Mouse (Mus musculus) stomach, embryonic 15.5 days (tissue): ENCODE measurements around the gene Atp5g1. TPM values are rescaled to one million over a fixed set of nuclear protein-coding genes. Genes with fewer than 3 reads are reported as not detected.

Experiments
- ATAC-seq: fragments of 200-750 bp; cut with Nextera tagmentation; 2 replicates; pipeline ENCODE4 v1.8.0; 2017; ENCODE audit warnings: low read depth, moderate number of reproducible peaks, moderate TSS enrichment; ENCODE audit not compliant: insufficient read depth, low FRiP score
- H3K27ac ChIP-seq: fragments of 300-500 bp; sonication (generic); 2 replicates; pipeline ENCODE4 v1.5.1; 2015; ENCODE audit warnings: mild to moderate bottlenecking, inconsistent platforms
- H3K27me3 ChIP-seq: fragments of 300-500 bp; sonication (generic); replicated peaks from 2 replicates; pipeline ENCODE4 v1.6.1; 2015; ENCODE audit warnings: inconsistent platforms
- H3K36me3 ChIP-seq: fragments of 300-500 bp; sonication (generic); 2 replicates; pipeline ENCODE4 v1.6.1; 2015; ENCODE audit warnings: inconsistent platforms
- H3K4me1 ChIP-seq: fragments of 300-500 bp; sonication (generic); 2 replicates; pipeline ENCODE4 v1.6.1; 2015; ENCODE audit warnings: inconsistent platforms
- H3K4me2 ChIP-seq: fragments of 300-500 bp; sonication (generic); 2 replicates; pipeline ENCODE4 v1.6.1; 2015; ENCODE audit warnings: mild to moderate bottlenecking, inconsistent platforms
- H3K4me3 ChIP-seq: fragments of 300-500 bp; sonication (generic); replicated peaks from 2 replicates; pipeline ENCODE4 v1.5.1; 2015; ENCODE audit warnings: inconsistent platforms
- H3K9ac ChIP-seq: fragments of 300-500 bp; sonication (generic); 2 replicates; pipeline ENCODE4 v1.6.1; 2015; ENCODE audit warnings: inconsistent platforms
- H3K9me3 ChIP-seq: fragments of 300-500 bp; sonication (generic); 2 replicates; pipeline ENCODE4 v1.6.1; 2016; ENCODE audit warnings: inconsistent platforms
- WGBS: fragments of 180-500 bp; shearing (Covaris S2); methylation state at CpG from one replicate; pipeline ENCODE4 v1.1.7; 2015; 5-methylcytosine and 5-hydroxymethylcytosine counted together
- polyA plus RNA-seq: library from polyadenylated mRNA; unstranded; fragments of >200 nt; fragmentation: Nextera tagmentation; extraction: Ambion mirVana; gene quantifications from 2 replicates; pipeline ENCODE4 v1.2.1, GENCODE M21; 2015

Atp5g1 gene
- polyA plus RNA-seq, 1 experiment from 2014 or later = 882 TPM

DNA sequence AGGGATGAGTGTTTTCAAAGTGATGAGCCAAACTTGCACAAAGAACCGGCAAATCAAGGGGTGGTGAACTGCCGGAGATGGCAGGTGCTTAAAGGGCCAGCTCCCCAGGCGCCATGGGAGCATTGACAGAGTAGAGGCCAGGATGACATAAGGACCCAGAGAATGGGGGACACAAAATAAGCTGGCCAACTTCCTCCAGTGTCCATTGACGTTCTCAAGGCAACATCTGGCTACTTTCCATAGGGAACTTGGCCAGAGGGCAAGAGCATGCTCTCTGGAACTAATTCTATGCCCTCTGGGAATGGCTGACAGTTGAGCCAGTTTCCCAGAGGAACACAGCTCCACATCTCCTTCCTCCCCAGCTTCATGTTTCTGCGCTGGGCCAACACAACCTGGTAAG is 7.2 kb downstream of the Atp5g1 start:
- Histone ChIP-seq H3K4me1 (peaks cover 2% of the 10 kb centered on the region; the same call in 1 of the 2 replicates), H3K9ac (no peak overlapping the region), H3K27ac (no peak overlapping the region), H3K9me3 (no peaks in the 10 kb centered on the region), H3K4me3 (no peak overlapping the region), H3K27me3 (no peaks in the 10 kb centered on the region), H3K4me2 (no peak overlapping the region), H3K36me3 (peaks cover 5% of the 10 kb centered on the region; the same call in 1 of the 2 replicates)
- 75% methylated on average over 5 of the region's 5 CpGs for WGBS
- ATAC-seq = no peak

GRCm38 (mm10) chr11:96065215-96065911 is 10.1 kb downstream of the Atp5g1 start, which contains the start of gene Ube2z:
Gene Ube2z (minus strand): TSS chr11:96065388.
- no peaks in the 10 kb centered on the region for H3K27me3 ChIP-seq
- peak within 1 kb of the TSS; percentile 57 for H3K4me2 ChIP-seq
- H3K27ac ChIP-seq = peak within 1 kb of the TSS; percentile 88
- H3K9me3 ChIP-seq = no peaks in the 10 kb centered on the region
- peaks cover 8% of the 10 kb centered on the region for H3K36me3 ChIP-seq
- peak within 1 kb of the TSS; percentile 85 for H3K9ac ChIP-seq
- ATAC-seq = peak; percentile 98
- WGBS = 4% methylated on average over 50 of the region's 50 CpGs
- H3K4me3 ChIP-seq = peak within 1 kb of the TSS; percentile 97
- peaks cover 11% of the 10 kb centered on the region; the same call in 1 of the 2 replicates for H3K4me1 ChIP-seq

- peak overlapping the region; percentile 57 for H3K4me2 ChIP-seq
- H3K4me1 ChIP-seq = peaks cover 11% of the 10 kb centered on the region; the same call in 1 of the 2 replicates
- peak; percentile 59 for ATAC-seq
- peak overlapping the region; percentile 85 for H3K9ac ChIP-seq
- peaks cover 9% of the 10 kb centered on the region for H3K36me3 ChIP-seq
- H3K27ac ChIP-seq = peak overlapping the region; percentile 88
- 0% methylated on average over 45 of the region's 64 CpGs for WGBS
- no peaks in the 10 kb centered on the region for H3K9me3 ChIP-seq
- H3K4me3 ChIP-seq = peak overlapping the region; percentile 97
- H3K27me3 ChIP-seq = no peaks in the 10 kb centered on the region
These were observed 10.8 kb downstream of the Atp5g1 start for GRCm38 (mm10) chr11:96064521-96065214.

- 87% methylated on average over 4 of the region's 4 CpGs for WGBS
- peaks cover 35% of the 10 kb centered on the region for H3K36me3 ChIP-seq
- no peaks in the 10 kb centered on the region for H3K27me3 ChIP-seq
- ATAC-seq = no peak
- no peak overlapping the region for H3K27ac ChIP-seq
- H3K4me3 ChIP-seq = no peak overlapping the region
- no peaks in the 10 kb centered on the region for H3K9me3 ChIP-seq
- H3K4me2 ChIP-seq = no peak overlapping the region
- H3K9ac ChIP-seq = no peak overlapping the region
- peaks cover 9% of the 10 kb centered on the region; the same call in 1 of the 2 replicates for H3K4me1 ChIP-seq
These were observed 17.2 kb downstream of the Atp5g1 start for GRCm38 (mm10) chr11:96058309-96058708.

DNA sequence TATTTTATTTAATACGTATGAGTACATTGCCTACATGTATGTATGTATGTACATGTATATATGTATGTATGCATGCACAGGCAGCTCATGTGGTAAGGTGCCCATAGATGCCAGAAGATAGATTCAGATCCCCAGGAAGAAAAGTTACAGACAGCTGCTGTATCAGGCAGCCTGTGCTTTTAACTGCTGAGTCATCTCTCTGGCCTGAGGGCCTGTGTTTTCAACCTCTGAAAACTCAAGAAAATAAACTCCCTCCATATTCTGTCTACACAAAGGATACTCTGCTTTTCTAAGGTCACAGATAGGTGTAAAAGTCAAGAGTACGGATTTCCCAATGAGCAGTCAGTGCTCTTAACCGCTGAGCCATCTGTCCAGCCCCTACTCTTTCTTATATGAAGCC is 24.6 kb downstream of the Atp5g1 start:
- Histone ChIP-seq H3K4me1 (no peaks in the 10 kb centered on the region), H3K36me3 (peaks cover 57% of the 10 kb centered on the region), H3K27me3 (no peaks in the 10 kb centered on the region), H3K4me2 (no peak overlapping the region), H3K9me3 (no peaks in the 10 kb centered on the region), H3K27ac (no peak overlapping the region), H3K9ac (no peak overlapping the region), H3K4me3 (no peak overlapping the region)
- ATAC-seq = no peak
- WGBS = 93% methylated on average over 3 of the region's 3 CpGs

- Histone ChIP-seq H3K36me3 (peaks cover 55% of the 10 kb centered on the region), H3K4me3 (no peak overlapping the region)
- ATAC-seq = no peak
These were observed 25.5 kb downstream of the Atp5g1 start for GRCm38 (mm10) chr11:96049939-96050338.

DNA sequence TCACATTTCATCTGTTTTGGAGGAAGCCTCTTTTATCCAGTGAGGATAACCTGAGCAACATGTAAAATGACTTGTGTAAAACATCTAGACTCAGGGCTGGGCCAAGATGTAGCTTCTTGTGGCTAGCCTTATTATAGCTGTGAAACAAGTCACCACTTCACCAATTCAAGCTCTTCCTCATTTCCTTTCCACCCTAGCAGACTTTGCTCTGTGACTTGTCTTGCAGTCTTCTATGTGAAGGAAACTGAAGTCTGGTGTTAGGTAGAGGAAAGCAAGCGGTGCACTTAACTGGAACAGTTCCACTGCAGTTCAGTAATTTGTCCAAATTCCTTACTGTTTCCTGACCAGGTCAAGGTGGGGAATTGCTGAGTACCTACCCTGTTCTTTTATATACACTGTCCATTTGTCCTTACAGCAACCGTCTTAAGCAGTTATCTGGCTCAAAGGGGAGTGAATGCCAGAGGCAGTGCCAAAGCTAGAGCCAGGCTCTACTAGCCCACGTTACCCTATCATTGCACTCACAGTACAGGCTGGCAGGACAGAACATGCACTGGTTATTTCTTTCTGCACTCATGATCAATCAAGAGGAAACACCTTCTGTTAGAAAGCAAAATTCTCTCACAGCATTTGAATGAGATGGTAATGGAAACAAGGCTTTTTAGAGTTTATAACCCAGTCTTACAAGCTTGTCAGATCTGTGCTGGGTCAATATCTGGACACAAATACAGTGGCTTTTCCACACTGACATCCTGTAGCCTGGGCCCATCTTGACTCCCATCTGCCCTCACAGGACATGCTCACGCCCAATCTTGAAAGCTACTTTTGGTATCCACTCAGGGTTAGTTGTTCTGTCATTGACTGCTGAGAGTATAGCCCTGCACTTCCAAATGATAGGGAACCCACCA is 27.7 kb downstream of the Atp5g1 start:
- H3K4me2 ChIP-seq = no peak overlapping the region
- ATAC-seq = no peak
- H3K9me3 ChIP-seq = no peaks in the 10 kb centered on the region
- H3K4me3 ChIP-seq = no peak overlapping the region
- no peak overlapping the region for H3K27ac ChIP-seq
- no peaks in the 10 kb centered on the region for H3K27me3 ChIP-seq
- no peak overlapping the region for H3K9ac ChIP-seq
- H3K4me1 ChIP-seq = no peaks in the 10 kb centered on the region
- 86% methylated on average over 4 of the region's 4 CpGs for WGBS
- H3K36me3 ChIP-seq = peaks cover 42% of the 10 kb centered on the region

More at GRCm38 (mm10) chr11:96049939-96050338, 25.5 kb downstream of the Atp5g1 start:
- no peak overlapping the region for H3K4me2 ChIP-seq
- H3K27me3 ChIP-seq = no peaks in the 10 kb centered on the region
- WGBS = 82% methylated on average over 4 of the region's 4 CpGs
- no peak overlapping the region for H3K27ac ChIP-seq
- H3K9me3 ChIP-seq = no peaks in the 10 kb centered on the region
- H3K4me1 ChIP-seq = no peaks in the 10 kb centered on the region
- no peak overlapping the region for H3K9ac ChIP-seq

DNA sequence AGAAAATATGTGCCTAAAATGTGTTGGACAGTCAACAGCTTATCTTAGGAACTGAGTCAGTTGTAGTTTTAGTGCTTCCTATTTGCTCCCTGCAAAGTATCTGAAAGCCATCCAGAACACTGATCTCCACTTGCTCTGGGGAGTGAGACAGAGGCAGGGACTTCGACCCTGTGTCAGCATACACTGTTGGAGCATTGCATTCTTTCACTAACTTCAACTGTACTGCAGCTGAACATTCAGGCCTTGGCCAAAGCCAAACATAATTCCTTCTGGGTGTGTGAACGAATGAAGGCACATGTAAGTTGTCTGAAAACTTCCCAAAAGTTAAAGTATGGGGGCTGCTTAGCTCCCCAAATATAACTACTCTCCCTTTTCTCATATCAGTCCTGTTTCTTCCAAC is 28.7 kb downstream of the Atp5g1 start:
- Histone ChIP-seq H3K36me3 (peaks cover 37% of the 10 kb centered on the region), H3K4me3 (no peak overlapping the region), H3K27ac (no peak overlapping the region), H3K4me1 (no peaks in the 10 kb centered on the region), H3K27me3 (no peaks in the 10 kb centered on the region), H3K9ac (no peak overlapping the region), H3K9me3 (no peaks in the 10 kb centered on the region), H3K4me2 (no peak overlapping the region)
- WGBS = 75% methylated on average over 2 of the region's 2 CpGs
- ATAC-seq = no peak

- ATAC-seq = no peak
- Histone ChIP-seq H3K4me2 (no peak overlapping the region), H3K27ac (no peak overlapping the region), H3K9ac (no peak overlapping the region), H3K4me1 (no peaks in the 10 kb centered on the region), H3K36me3 (peaks cover 30% of the 10 kb centered on the region), H3K27me3 (no peaks in the 10 kb centered on the region), H3K4me3 (no peak overlapping the region), H3K9me3 (no peaks in the 10 kb centered on the region)
- 80% methylated on average over 8 of the region's 8 CpGs for WGBS
These were observed 29.4 kb downstream of the Atp5g1 start for GRCm38 (mm10) chr11:96046028-96046427.

DNA sequence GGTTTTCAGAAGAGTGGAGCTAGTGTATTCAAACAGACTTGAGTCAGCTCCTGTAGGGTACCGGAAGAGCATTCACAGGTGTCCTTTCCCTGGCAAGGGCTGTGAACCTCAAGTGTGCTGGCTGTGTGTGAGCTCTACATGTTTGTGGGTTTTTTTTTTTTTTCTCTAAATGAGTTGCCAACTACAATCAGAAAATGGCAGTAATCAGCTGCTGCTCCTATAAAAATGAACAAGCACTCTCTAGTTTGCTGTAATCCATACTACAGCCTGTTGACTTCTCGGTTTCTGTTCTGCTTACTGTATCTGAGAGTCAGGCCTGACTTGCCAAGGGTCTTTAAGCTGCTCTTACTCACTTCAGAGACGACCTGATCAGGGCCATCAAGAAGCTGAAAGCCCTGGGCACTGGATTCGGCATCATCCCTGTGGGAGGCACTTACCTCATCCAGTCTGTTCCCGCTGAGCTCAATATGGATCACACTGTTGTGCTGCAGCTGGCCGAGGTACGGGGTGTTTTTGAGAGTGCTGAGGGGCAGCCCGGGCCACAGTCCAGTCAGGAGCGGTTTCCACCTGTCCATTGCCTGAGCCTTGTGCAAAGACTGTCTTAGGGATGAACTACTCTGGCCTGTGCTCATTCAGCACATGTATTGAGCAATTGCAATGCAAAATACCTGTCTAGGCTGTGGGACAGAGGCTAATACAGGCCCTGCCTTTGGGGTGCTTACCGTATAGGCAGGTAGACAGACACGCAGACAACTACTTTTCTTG is 30.5 kb downstream of the Atp5g1 start:
- no peak overlapping the region for H3K27ac ChIP-seq
- H3K4me2 ChIP-seq = no peak overlapping the region
- H3K27me3 ChIP-seq = no peaks in the 10 kb centered on the region
- ATAC-seq = no peak; the same call in 1 of the 2 replicates
- 88% methylated on average over 11 of the region's 11 CpGs for WGBS
- H3K4me1 ChIP-seq = no peaks in the 10 kb centered on the region
- H3K9ac ChIP-seq = no peak overlapping the region
- no peak overlapping the region for H3K4me3 ChIP-seq
- no peaks in the 10 kb centered on the region for H3K9me3 ChIP-seq
- peaks cover 20% of the 10 kb centered on the region for H3K36me3 ChIP-seq

DNA sequence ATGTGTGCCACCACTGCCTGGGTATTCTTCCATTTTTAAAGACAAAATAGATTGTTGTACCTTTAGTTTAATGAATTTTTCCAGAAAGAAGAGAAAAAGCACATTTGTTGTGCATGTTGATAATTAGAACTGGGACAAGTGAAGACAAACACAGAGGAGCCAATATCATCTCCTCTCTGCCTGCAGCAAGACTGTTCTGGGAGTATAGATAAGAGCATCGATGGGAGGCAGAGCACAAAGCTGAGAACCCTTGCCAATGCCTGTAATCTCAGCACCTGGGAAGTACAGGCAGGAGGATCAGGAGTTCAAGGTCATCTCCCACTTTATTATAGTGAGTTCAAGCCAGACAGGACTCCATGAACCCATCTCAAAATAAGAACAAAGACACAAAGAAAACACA is 36.9 kb downstream of the Atp5g1 start:
- Histone ChIP-seq H3K4me2 (no peak overlapping the region), H3K27ac (no peak overlapping the region), H3K36me3 (peaks cover 4% of the 10 kb centered on the region; the same call in 1 of the 2 replicates), H3K9me3 (no peaks in the 10 kb centered on the region), H3K4me3 (no peak overlapping the region), H3K9ac (no peak overlapping the region), H3K4me1 (0 out of 2 replicates have a peak, but pooled peaks cover 4% of the 10 kb centered on the region), H3K27me3 (no peaks in the 10 kb centered on the region)
- 77% methylated on average over 1 of the region's 1 CpGs for WGBS
- no peak for ATAC-seq
